Mouse (Mus musculus): Measurements from ENCODE around the gene Cacybp.
A peak's percentile ranks its signal among the peaks of the same experiment; 100 is the strongest.

Gene Cacybp

DNA sequence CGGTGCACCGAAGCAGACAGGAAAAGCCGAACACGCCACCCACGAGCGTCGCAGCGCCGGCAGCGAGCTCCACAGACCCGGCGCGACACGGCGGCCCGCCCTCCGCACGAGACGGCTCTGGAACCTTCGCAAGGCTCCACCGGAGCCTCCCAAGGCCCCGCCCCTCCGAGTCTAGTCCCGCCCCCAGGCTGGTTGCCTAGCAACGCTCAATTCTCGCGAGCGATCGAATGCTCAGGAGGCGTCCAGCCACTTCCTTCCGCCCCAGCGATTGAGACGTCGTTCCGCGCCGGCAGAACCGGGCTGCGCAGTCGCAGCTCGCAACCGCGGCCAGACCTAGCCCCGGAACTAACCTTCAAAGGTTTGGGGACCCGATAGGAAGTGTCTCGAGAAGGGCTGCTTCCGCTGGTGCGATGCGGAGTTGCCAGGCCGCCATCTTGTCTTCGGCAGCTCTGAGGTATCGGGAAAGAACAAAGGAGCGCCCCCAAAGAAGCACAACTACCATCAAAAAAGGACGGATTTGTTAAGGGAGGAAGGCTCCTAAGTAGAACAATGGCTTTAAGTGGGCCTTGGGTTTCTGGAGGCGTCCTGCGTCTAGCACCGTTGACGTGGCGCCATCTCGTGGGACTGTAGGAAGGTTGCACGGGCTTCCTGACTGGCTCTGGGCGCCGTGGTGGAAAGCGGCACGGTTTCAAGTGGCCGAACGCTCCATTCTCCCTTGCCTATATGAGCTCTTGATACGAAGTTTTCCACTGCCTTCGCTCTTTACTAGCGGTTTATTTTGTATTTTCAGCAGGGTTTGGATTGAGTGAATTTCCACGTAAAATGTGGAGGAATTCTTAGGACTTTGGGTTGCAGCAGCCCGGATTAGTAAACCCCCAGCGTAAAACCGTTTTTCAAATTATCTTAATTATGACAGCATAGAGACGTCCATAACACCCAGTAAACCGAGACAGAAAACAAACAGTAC is at the start of gene Cacybp:
Gene Cacybp, minus strand, starts transcription at position 173 of the 967 bp plus-strand sequence.
- peak; percentile 99 to 100 for DNase-seq

DNA sequence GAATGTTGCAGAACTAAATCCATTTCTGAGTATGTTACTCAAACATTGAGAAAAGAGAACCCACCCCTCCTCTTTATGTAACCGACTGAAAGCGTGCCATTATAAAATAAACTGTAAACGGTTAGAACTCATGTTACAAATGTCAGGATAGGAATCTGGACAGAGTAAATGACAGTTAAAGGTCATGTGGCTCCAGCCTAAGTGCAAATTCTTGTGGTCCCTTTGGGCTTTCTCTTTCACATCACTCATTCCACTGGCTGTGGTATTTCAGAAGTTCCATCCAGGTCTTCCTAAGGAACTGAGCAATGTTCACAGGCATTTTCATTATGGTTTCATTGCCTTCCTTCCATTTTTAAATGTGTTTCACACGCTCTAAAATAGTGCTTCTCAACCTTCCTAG is 49.7 kb upstream of the Cacybp start:
- no peak for DNase-seq

DNA sequence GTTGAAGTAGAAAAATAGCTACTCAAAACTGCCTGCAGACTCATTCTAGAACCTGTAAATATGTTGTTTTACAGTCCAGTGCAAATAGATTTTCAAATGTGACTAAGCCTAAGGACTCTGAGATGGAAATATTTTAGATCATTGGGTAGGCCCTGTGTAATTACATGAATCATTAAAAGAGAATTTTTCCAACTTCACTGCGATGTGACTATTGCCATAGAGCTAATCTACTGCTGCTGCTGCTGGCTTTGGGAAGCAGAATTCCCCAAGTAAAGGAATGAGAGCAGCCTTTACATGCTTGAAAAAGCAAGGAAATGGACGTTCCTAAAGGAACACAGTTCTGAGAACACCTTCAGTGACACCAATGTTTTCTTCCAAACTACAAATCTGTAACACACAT is 49.2 kb upstream of the Cacybp start:
- no peak for DNase-seq

- DNase-seq: no peak
Observed at GRCm38 (mm10) chr1:160260605-160261004, 47.9 kb upstream of the Cacybp start.

GRCm38 (mm10) chr1:160259884-160260283 is 47.2 kb upstream of the Cacybp start:
- DNase-seq: peak; percentile 57 to 72

- DNase-seq: no peak
Observed at GRCm38 (mm10) chr1:160253108-160253507, 40.4 kb upstream of the Cacybp start.

GRCm38 (mm10) chr1:160251388-160252007 is 38.8 kb upstream of the Cacybp start:
- no peak for DNase-seq

DNA sequence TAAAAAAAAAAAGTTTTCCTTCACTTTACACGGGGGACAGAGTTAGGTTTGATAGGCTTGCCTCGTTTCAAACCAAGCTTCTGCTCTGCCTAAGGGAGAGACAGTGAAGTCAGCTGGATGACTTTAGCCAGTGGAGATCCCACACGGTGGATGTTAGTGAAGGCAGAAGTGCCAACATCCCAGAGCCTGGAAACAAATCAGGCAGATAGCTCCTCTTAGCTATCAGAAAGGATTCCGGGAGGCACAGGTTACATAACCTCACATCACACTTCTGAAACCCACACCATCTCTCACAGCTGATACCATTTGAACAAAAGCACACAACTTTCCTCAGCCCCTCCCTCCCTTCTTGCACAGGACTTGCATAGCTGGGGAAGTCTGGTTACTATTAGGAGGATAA is 38.1 kb upstream of the Cacybp start:
- no peak for DNase-seq

GRCm38 (mm10) chr1:160249786-160250185 is 37.1 kb upstream of the Cacybp start:
- no peak for DNase-seq

GRCm38 (mm10) chr1:160247473-160247872 is 34.8 kb upstream of the Cacybp start:
- no peak for DNase-seq

- DNase-seq: no peak
Observed at GRCm38 (mm10) chr1:160246844-160247243, 34.2 kb upstream of the Cacybp start.

DNA sequence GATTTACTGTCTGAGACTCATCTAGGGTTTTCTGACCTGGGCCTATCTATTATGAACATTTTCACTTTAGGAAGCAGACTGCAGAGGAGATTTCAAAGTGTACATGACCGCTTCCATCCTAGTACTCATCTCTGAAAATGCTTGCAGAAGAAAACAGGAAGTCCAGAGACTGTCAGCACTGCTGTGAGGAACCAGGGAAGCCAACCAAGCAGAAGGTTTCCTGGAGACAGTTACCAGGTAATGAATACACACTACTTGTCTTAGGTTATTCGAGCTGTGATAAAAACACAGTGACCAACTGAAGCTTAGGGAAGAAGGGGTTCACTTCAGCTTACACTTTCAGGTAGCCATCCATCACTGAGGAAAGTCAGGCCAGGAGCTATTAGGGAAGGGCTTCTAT is 33.3 kb upstream of the Cacybp start:
- no peak for DNase-seq

- no peak for DNase-seq
Observed at GRCm38 (mm10) chr1:160244689-160245088, 32.0 kb upstream of the Cacybp start.

GRCm38 (mm10) chr1:160240091-160240490 is 27.4 kb upstream of the Cacybp start:
- DNase-seq: no peak

DNA sequence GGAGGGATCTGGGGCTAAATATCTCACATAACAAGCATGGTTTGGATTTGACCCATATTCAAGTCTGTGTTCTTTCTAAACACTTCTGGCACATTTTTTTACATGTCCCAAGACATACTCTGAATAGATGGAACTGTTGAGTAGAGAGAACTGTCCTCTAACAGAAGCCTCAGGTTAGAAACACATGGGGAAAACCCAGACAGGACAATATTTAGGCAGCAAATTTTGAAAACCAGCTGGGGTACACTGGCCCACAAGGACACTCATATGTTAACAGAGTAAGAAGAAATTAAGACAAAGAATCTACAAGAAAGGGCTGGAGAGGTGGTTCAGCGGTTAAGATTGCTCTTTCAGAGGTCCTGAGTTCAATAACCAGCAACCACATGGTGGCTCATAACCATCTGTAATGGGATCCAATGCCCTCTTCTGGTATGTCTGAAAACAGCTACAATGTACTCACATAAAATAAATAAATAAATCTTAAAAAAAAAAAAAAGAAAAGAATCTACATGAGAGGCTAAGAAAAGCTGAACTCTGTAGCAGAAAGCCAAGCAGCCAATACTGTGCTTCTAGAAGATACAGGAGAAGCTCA is 26.3 kb upstream of the Cacybp start:
- DNase-seq: no peak

- no peak for DNase-seq
Observed at GRCm38 (mm10) chr1:160237981-160238380, 25.3 kb upstream of the Cacybp start.

- no peak for DNase-seq
Observed at GRCm38 (mm10) chr1:160233921-160234320, 21.2 kb upstream of the Cacybp start.

DNA sequence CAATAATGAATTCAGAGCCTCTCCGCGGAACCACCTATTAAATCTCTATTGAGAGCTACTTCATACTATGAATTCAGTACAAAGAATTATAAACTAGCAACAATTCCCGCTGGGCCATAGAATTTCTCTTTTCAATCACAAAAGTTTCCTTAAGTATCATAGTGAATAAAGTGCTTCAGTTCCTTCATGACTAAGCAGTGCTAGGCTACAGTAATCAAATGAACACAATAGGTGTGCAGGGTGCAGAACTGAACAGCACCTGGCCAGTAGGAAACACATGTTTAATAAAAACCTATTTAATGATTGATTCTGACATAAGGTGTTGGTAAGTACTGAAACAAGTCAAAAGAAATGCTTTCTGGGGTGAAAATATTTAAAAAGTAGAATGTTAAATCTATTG is 19.4 kb upstream of the Cacybp start:
- no peak for DNase-seq

DNA sequence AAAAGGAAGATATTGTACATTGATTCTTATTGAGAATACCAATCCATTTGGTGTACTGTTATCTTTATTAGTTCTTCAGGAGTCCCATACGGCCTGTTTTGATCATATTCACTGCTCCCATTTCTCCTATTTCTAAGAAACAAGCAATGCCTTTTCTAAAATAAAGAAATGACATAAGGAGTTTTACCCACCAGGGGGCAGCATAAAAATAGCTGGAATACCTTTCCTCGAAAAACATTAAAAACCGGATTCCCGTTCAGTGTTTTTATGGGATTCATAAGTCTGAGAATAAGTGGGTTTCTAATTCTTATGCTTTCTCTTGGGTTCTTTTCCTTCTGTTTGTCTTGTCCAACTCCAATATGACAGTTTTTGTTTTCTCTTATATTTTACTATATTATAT is 18.3 kb upstream of the Cacybp start:
- DNase-seq: peak; percentile 26 to 57

DNA sequence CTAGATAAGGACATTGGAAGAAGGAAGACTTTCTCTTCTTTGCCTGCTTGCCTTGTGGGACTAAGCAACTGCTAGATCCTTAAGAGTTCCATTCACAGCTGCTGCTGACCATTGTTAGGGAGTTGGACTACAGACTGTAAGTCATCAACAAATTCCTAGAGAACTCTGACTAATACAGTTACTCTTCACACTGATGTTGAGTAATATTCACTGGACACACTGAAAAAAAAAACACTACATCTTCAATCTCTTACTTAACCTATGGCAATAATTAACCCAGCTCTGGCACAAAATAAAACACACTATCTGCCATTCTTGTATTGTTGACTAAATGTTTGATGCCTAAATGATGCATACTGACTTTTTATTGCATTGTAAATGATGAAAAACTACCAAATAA is 15.2 kb upstream of the Cacybp start:
- no peak for DNase-seq

DNA sequence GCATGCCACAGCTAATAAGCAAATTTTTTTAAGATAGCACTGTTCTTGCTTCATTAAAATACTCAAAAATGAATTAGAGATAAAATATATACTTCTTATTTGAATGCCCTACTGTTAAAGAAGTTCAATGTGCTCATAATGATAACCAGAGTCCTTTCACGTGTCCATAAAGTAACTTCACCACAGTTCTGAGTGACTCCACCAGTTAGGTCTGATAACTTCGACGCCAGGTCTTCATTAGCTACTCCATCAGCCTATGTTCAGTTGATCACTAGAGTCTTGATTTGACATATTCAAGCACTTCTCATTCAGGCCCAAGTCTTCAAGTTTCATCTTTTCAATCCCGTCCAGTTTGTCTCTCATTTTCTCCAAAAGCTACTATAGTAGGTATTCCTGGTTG is 14.5 kb upstream of the Cacybp start:
- no peak for DNase-seq

DNA sequence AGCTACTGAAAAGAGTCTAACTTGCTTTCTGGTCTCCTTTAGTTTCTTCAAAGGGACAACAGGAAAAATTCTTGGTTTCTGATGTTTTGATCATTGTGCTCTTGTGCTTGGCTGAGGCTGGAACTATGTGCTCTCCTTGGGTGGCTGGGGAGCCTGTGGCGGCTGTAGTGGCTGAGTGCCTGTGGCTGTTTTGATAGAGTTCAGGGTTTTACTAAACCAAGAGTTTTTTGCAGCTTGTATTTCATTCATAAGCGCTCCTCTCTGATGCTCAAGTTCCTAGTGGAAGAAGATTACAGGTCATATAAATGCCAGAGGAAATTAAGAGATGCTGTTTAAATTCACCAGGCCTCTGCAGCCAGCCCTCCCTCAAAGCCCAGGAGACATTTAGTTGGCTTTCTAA is 11.4 kb upstream of the Cacybp start:
- no peak for DNase-seq

GRCm38 (mm10) chr1:160217898-160218297 is 5.2 kb upstream of the Cacybp start:
- no peak for DNase-seq

DNA sequence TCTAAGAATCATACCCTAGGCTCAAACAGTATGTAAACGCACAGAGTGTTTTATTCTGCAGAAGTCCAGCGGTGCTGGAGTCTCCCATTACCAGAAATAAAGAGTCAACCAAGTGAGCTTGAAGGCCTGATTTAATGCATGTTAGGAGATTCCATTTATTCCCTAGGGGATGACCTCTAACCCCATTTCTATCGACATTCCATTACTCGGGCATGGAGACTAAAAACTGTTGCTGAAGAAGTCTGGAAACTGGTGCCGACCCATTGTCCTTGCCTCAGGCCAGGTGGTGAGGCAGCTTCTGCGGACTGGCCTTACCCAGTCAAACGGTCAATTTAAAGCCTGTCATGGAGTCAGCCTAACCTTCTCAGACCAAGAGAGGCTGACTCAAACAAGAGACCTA is 1.5 kb upstream of the Cacybp start:
- DNase-seq: no peak

Data from cerebellum, adult 18-20 months (tissue).